Mouse (Mus musculus): ENCODE data around the gene Zfp710. TPM values are rescaled to one million over a fixed set of nuclear protein-coding genes. Genes with fewer than 3 reads are reported as not detected.

Zfp710 gene
- polyA plus RNA-seq, 1 experiment, result 5.3 TPM

GRCm38 (mm10) chr7:80111066-80112045, 86.7 kb downstream of the Zfp710 start:
- peaks cover 87% of the 10 kb centered on the region for H3K79me2 ChIP-seq (ENCODE audit: control insufficient read depth, insufficient read depth)

GRCm38 (mm10) chr7:80113989-80114388, 89.4 kb downstream of the Zfp710 start:
- Histone ChIP-seq H3K27me3 (ENCODE audit: control insufficient read depth, insufficient read depth, insufficient read length) (no peaks in the 10 kb centered on the region), H3ac (ENCODE audit: control insufficient read depth, insufficient read length, low read depth) (peak overlapping the region; percentile 95), H3K36me3 (ENCODE audit: control insufficient read depth, insufficient read depth) (peaks cover 8% of the 10 kb centered on the region), H3K4me3 (ENCODE audit: insufficient read depth, poor library complexity, severe bottlenecking) (peak overlapping the region; percentile 60), H3K79me3 (ENCODE audit: low read depth) (peaks cover 42% of the 10 kb centered on the region), H3K79me2 (ENCODE audit: control insufficient read depth, insufficient read depth) (peaks cover 61% of the 10 kb centered on the region)
- no peak for TF ChIP-seq USF1 (IDR thresholded peaks at IDR 0.05; ENCODE audit: low read depth)
- no peak for TF ChIP-seq MYOG (IDR thresholded peaks at IDR 0.05; ENCODE audit: control insufficient read depth, extremely low read depth, insufficient read length)
- no peak for TF ChIP-seq CEBPB (IDR thresholded peaks at IDR 0.05; ENCODE audit: low read depth)
- TF ChIP-seq MYOD1 (IDR thresholded peaks at IDR 0.05; ENCODE audit: control insufficient read depth, insufficient read length, low read depth), result no peak
- no peak for TF ChIP-seq CTCF (IDR thresholded peaks at IDR 0.05; ENCODE audit: control insufficient read depth, insufficient read depth, insufficient read length)
- no peak for TF ChIP-seq FOSL1 (IDR thresholded peaks at IDR 0.05; ENCODE audit: insufficient read depth, low read length, poor library complexity, severe bottlenecking)
- TF ChIP-seq MAX (IDR thresholded peaks at IDR 0.05), result no peak

More at GRCm38 (mm10) chr7:80111066-80112045, 86.7 kb downstream of the Zfp710 start:
- Histone ChIP-seq H3ac (ENCODE audit: control insufficient read depth, insufficient read length, low read depth) (no peak overlapping the region), H3K79me3 (ENCODE audit: low read depth) (peaks cover 64% of the 10 kb centered on the region), H3K36me3 (ENCODE audit: control insufficient read depth, insufficient read depth) (peaks cover 20% of the 10 kb centered on the region), H3K4me3 (ENCODE audit: insufficient read depth, poor library complexity, severe bottlenecking) (no peak overlapping the region), H3K27me3 (ENCODE audit: control insufficient read depth, insufficient read depth, insufficient read length) (no peaks in the 10 kb centered on the region)
- TF ChIP-seq CEBPB (IDR thresholded peaks at IDR 0.05; ENCODE audit: low read depth) (no peak), MAX (IDR thresholded peaks at IDR 0.05) (no peak), USF1 (IDR thresholded peaks at IDR 0.05; ENCODE audit: low read depth) (no peak), CTCF (IDR thresholded peaks at IDR 0.05; ENCODE audit: control insufficient read depth, insufficient read depth, insufficient read length) (no peak), MYOG (IDR thresholded peaks at IDR 0.05; ENCODE audit: control insufficient read depth, extremely low read depth, insufficient read length) (no peak), MYOD1 (IDR thresholded peaks at IDR 0.05; ENCODE audit: control insufficient read depth, insufficient read length, low read depth) (no peak), FOSL1 (IDR thresholded peaks at IDR 0.05; ENCODE audit: insufficient read depth, low read length, poor library complexity, severe bottlenecking) (no peak)

GRCm38 (mm10) chr7:80114451-80115223, 90.0 kb downstream of the Zfp710 start:
- H3K36me3 ChIP-seq (ENCODE audit: control insufficient read depth, insufficient read depth), result peaks cover 6% of the 10 kb centered on the region
- TF ChIP-seq MAX (IDR thresholded peaks at IDR 0.05), result peak; percentile 51
- TF ChIP-seq CTCF (IDR thresholded peaks at IDR 0.05; ENCODE audit: control insufficient read depth, insufficient read depth, insufficient read length), result no peak

GRCm38 (mm10) chr7:80115224-80115590, 90.6 kb downstream of the Zfp710 start, which contains the start of gene Idh2:
Gene Idh2, minus strand, starts transcription at chr7:80115392.
- TF ChIP-seq FOSL1 (IDR thresholded peaks at IDR 0.05; ENCODE audit: insufficient read depth, low read length, poor library complexity, severe bottlenecking), result no peak
- TF ChIP-seq MAX (IDR thresholded peaks at IDR 0.05), result peak; percentile 64
- Histone ChIP-seq H3K79me3 (ENCODE audit: low read depth) (peaks cover 36% of the 10 kb centered on the region), H3ac (ENCODE audit: control insufficient read depth, insufficient read length, low read depth) (peak within 1 kb of the TSS; percentile 95), H3K79me2 (ENCODE audit: control insufficient read depth, insufficient read depth) (peaks cover 49% of the 10 kb centered on the region), H3K4me3 (ENCODE audit: insufficient read depth, poor library complexity, severe bottlenecking) (peak within 1 kb of the TSS; percentile 60), H3K36me3 (ENCODE audit: control insufficient read depth, insufficient read depth) (peaks cover 4% of the 10 kb centered on the region), H3K27me3 (ENCODE audit: control insufficient read depth, insufficient read depth, insufficient read length) (no peaks in the 10 kb centered on the region)

More at GRCm38 (mm10) chr7:80114451-80115223, 90.0 kb downstream of the Zfp710 start:
- no peaks in the 10 kb centered on the region for H3K27me3 ChIP-seq (ENCODE audit: control insufficient read depth, insufficient read depth, insufficient read length)
- H3ac ChIP-seq (ENCODE audit: control insufficient read depth, insufficient read length, low read depth), result peak overlapping the region; percentile 95
- peaks cover 54% of the 10 kb centered on the region for H3K79me2 ChIP-seq (ENCODE audit: control insufficient read depth, insufficient read depth)
- H3K4me3 ChIP-seq (ENCODE audit: insufficient read depth, poor library complexity, severe bottlenecking), result peak overlapping the region; percentile 60
- peaks cover 37% of the 10 kb centered on the region for H3K79me3 ChIP-seq (ENCODE audit: low read depth)

- Histone ChIP-seq H3K79me3 (ENCODE audit: low read depth) (peaks cover 29% of the 10 kb centered on the region), H3ac (ENCODE audit: control insufficient read depth, insufficient read length, low read depth) (no peak overlapping the region), H3K36me3 (ENCODE audit: control insufficient read depth, insufficient read depth) (no peaks in the 10 kb centered on the region), H3K27me3 (ENCODE audit: control insufficient read depth, insufficient read depth, insufficient read length) (no peaks in the 10 kb centered on the region), H3K79me2 (ENCODE audit: control insufficient read depth, insufficient read depth) (peaks cover 39% of the 10 kb centered on the region), H3K4me3 (ENCODE audit: insufficient read depth, poor library complexity, severe bottlenecking) (no peak overlapping the region)
- TF ChIP-seq MYOG (IDR thresholded peaks at IDR 0.05; ENCODE audit: control insufficient read depth, extremely low read depth, insufficient read length), result no peak
- TF ChIP-seq CTCF (IDR thresholded peaks at IDR 0.05; ENCODE audit: control insufficient read depth, insufficient read depth, insufficient read length), result no peak
- no peak for TF ChIP-seq MYOD1 (IDR thresholded peaks at IDR 0.05; ENCODE audit: control insufficient read depth, insufficient read length, low read depth)
- no peak for TF ChIP-seq CEBPB (IDR thresholded peaks at IDR 0.05; ENCODE audit: low read depth)
- TF ChIP-seq USF1 (IDR thresholded peaks at IDR 0.05; ENCODE audit: low read depth), result no peak
- no peak for TF ChIP-seq MAX (IDR thresholded peaks at IDR 0.05)
- TF ChIP-seq FOSL1 (IDR thresholded peaks at IDR 0.05; ENCODE audit: insufficient read depth, low read length, poor library complexity, severe bottlenecking), result no peak
Observed at GRCm38 (mm10) chr7:80116158-80116557, 91.5 kb downstream of the Zfp710 start.
